Mouse (Mus musculus) heart, postnatal 14 days (tissue): ENCODE data around the gene Syt6. TPM values are rescaled to one million over a fixed set of nuclear protein-coding genes. Genes with fewer than 3 reads are reported as not detected.
A peak's percentile ranks its signal among the peaks of the same experiment; 100 is the strongest.

Experiments used
- DNase-seq, 2 experiments: peaks; one replicate each; pipeline ENCODE4 v3.0.0; 2021 to 2022
- intact Hi-C: fragments of 180-260 bp; cut with DNase I; formaldehyde crosslinking; loops from one replicate; pipeline ENCODE4 v1.15.1; 2025
- total RNA-seq, 2 experiments: library from RNA; stranded (reverse); gene quantifications; 2 replicates each; pipeline ENCODE4 v1.2.3; 2021

Syt6 gene
- total RNA-seq, 2 experiments from 2014 or later: not detected

DNA sequence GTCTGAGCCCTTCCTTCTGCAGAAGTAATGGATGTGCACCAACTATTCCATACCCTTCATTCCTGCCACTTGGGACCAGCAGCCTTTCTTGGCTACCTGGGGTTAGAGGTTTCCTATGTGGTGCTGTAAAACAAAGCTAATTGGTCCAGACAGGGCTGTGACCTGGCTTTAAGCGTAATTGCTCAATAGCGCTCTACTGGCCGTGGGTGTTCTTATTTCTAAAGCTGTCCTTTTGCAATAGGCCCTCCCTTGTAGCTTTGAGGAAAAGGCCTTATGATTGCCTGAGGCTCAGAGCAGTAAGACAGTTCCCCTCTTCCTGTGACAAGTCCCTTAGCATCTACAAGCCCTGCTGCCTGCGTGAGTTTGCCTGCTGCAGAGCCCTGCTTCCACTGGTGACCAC lies 22.6 kb downstream of the Syt6 start:
- intact Hi-C loops: no loop called here
- no peak for DNase-seq

DNA sequence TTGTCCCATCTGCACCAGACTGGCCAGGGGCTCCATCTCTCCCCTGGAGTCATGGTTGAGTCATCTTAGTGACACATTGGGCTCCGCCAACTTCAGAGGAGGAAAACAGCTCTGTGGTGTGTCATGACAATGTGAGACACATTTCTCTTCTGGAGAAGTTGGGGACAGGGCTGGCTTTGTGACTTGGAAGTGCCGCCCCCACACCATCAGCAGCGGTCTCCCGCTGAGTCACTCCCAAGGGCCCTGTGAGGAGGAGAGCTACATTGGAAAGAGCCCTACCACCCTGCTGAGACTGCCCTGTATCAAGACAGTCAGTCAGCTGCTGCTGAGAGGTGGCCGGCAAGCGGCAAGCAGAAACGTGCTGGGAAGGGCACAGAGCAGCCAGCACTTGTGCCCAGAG lies 26.0 kb downstream of the Syt6 start:
- intact Hi-C loops: no loop called here
- DNase-seq: peak; percentile 18 to 19

GRCm38 (mm10) chr3:103601561-103601960 lies 26.5 kb downstream of the Syt6 start:
- peak in 1 of 2 experiments; percentile 15 for DNase-seq
- intact Hi-C loops: no loop called here

DNA sequence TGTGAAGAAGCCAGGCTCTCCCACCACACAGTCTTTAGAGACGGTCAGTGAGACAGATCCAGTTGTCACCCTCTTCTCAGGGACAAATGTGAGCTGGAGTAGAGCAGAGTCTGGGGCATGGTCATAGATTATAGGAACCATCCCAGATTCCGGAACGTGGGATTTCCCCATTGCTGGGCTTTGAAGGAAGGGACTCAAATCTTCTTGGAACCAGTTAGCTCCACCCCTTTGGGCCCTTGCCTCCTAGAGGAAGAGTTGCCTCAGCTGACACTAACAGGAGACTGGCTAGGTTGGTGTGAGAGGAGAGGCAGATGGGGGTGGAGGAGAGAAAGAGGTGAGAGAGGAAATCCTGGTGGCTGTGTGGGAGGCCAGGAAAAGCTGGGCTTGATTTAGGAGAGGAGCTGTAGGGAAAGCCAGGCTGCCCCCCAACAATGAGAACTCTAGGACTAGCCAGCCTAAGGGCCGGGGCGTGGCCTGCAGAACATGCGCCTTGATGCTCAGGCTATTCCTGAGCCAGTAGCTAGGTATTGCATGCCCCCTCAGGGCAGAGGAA lies 31.1 kb downstream of the Syt6 start:
- intact Hi-C loops: no loop called here
- no peak for DNase-seq

- intact Hi-C loops: no loop called here
- DNase-seq: no peak
These were observed 31.9 kb downstream of the Syt6 start for GRCm38 (mm10) chr3:103606660-103607595.

DNA sequence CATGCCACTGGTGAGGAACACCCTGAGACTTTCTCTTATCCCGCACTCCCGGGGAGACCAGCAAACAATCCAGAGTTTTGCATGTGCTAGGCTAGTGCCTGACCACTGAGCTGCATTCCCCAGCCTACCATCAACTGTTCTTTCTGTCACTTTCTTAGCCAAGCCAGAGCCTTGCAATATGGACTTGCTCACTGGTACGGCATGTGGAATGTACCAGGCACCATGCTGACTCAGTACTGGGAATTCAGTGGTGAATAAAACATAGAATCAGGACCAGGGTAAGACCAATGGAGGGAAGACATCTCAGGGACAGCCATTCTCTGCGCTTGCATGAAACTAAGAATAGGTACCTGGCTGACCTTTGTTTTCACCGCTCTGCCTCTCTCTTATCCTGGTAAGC lies 35.2 kb downstream of the Syt6 start:
- intact Hi-C loops: no loop called here

GRCm38 (mm10) chr3:103612636-103613355 lies 37.8 kb downstream of the Syt6 start:
- peak in 1 of 2 experiments; percentile 15 for DNase-seq
- intact Hi-C loops: no loop called here

More for the DNA sequence above, 35.2 kb downstream of the Syt6 start:
- DNase-seq: no peak

DNA sequence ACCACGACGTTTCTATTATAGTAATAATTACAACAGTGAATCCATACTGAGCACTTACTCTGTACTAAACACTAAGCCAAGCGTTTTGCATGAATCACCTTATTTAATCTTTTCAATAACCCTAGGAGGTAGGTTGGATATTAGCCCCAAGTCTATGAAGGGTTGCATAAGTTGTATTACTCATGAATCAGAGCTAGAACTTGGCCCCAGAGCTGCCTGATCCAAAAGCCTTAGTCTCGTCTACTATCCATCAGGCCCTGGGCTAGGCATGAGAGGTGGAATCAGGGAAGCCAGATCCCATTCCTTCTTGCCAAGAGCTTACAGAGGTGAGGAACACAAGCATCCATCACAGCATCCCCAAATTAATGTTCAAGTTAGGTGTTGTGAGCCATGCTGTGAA lies 40.6 kb downstream of the Syt6 start:
- intact Hi-C loops: no loop called here
- DNase-seq: no peak

GRCm38 (mm10) chr3:103616981-103617380 lies 42.0 kb downstream of the Syt6 start:
- DNase-seq: no peak
- intact Hi-C loops: no loop called here

DNA sequence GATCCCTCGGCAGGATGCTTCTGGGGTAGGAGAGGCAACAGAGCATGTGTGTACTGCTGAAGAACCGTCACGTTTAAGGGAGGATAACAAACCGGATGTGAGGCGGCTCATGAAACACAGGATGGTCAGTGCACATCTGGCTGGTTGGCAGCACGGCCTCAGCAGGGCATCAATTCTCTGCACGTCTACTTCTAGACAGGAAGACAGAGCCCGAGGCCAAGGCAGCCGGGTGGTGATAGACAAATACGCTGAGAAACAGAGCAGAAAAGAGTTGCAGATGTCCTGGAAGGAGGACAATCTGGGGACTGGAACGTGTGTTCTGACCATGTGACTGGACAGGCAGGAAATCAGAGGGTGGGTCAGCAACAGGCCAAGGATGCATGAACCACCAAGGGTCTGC lies 45.1 kb downstream of the Syt6 start:
- intact Hi-C loops: no loop called here
- no peak for DNase-seq

- intact Hi-C loops: no loop called here
- DNase-seq: no peak
These were observed 49.0 kb downstream of the Syt6 start for GRCm38 (mm10) chr3:103623893-103624470.

- no peak for DNase-seq
- intact Hi-C loops: no loop called here
These were observed 49.6 kb downstream of the Syt6 start for GRCm38 (mm10) chr3:103624591-103625051.

- intact Hi-C loops: no loop called here
These were observed 50.1 kb downstream of the Syt6 start for GRCm38 (mm10) chr3:103625169-103625568.

GRCm38 (mm10) chr3:103626481-103626880 lies 51.5 kb downstream of the Syt6 start:
- DNase-seq: no peak
- intact Hi-C loops: no loop called here

More at GRCm38 (mm10) chr3:103625169-103625568, 50.1 kb downstream of the Syt6 start:
- DNase-seq: no peak

DNA sequence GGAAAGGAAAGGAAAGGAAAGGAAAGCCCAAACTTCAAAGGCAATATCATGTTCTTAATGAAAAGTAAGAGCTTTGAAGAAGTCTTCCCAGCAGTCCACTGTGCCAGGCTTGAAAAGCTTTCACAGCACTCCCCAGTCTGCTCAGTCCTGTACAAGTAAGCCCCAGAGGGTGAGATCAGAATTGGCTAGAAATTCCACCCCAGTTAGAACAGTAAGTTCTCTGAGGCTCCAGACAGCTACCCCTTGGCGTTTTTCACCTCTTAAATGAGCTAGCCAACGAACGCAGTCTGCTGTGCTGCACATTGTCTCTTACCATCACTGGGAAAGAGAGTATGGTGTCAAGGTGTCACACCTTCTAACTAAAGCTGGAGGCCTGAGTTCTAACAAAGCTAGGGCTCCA lies 52.6 kb downstream of the Syt6 start:
- no peak for DNase-seq
- intact Hi-C loops: no loop called here

DNA sequence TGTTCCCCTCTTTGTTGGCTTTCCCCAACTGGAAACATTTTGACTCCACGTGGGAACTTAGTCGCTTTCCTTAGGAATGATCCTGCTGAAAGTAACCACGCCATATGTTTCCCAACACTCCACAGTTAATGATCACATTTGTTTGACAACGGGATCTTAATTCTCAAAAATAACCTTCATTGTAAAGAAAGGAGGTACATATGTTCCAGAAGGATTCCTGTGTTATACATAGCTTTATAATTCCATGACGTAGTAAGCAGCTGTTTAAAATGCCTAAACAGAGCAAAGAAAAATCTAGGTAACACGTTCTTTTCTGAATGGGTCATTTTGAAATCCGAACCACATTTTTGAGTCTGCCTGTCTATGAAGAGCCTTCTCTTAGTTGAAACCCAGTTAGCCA lies 58.1 kb downstream of the Syt6 start:
- intact Hi-C loops: no loop called here
- DNase-seq: no peak

- intact Hi-C loops: no loop called here
- DNase-seq: no peak
These were observed 58.8 kb downstream of the Syt6 start for GRCm38 (mm10) chr3:103633831-103634230.

DNA sequence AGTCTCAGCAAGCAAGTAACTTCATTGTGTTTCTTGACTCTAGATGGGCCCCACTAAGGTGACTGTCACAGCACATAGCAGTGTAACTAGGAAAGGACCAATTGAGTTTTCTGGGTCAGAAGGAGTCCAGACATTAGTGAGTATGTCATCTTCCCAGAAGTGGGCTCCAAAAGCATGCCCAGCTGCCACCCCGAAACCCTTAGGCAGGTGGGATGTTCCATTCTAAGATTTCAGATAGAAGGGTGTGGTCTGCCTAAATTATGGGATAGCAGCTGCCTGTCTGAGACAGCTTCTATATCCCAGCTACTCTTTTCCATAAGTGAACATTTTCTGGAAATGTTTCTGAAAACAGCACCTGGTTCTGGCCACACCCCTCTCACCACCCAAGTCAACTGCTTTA lies 59.2 kb downstream of the Syt6 start:
- DNase-seq: no peak
- intact Hi-C loops: no loop called here

DNA sequence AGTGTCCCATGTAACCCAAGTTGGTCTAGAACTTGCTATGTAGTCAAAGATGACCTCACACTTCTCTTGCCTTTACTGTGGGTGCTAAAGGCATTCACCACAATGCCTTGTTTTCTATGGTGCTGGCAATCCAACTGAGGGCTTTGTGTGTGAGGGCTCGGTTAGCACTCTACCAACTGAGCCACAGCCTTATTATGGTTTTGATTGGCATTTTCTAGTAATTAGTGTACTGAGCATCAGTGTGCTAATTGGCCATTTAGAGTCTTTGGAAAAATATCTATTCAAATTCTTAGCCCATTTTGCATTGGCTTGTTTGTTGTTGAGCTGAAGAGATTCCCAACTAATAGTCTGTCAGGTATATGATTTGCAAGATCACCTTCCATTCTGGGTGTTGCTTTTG lies 62.6 kb downstream of the Syt6 start:
- intact Hi-C loops: no loop called here
- no peak for DNase-seq

- intact Hi-C loops: no loop called here
- DNase-seq: no peak
These were observed 65.3 kb downstream of the Syt6 start for GRCm38 (mm10) chr3:103640226-103640803.

GRCm38 (mm10) chr3:103641301-103641700 lies 66.3 kb downstream of the Syt6 start:
- DNase-seq: no peak
- intact Hi-C loops: no loop called here
